Mouse (Mus musculus): ENCODE measurements around the gene Sez6l.
A peak's percentile ranks its signal among the peaks of the same experiment; 100 is the strongest.
"Not testable (repeated sequence)": the region's sequence is repeated elsewhere in the genome, so short reads cannot be mapped to it uniquely, and the experiment has no call there.

Sez6l gene

GRCm38 (mm10) chr5:112431120-112431775, 145.7 kb downstream of the Sez6l start:
- peak; percentile 64 for DNase-seq (ENCODE audit: low read depth)

DNA sequence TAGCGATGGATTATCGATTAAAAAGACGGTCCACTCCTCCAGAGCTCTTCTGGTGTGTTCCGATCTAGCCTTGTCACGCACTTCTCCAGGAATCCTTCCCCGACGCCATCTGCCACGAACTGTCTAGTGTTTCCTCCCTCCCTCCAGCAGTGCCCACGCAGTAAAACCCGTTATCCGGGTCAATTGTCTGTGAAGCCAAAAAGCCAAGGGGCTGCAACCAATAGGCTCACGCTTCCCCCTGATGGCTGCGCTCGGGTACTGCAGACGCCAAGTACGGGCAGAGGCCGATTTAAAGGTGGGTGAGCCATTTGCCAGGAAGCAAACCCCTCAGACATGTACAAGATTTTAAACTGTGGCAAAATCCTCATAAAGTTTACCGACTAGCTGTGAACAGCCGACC, 148.0 kb downstream of the Sez6l start:
- DNase-seq (ENCODE audit: low read depth) = peak; percentile 63

DNA sequence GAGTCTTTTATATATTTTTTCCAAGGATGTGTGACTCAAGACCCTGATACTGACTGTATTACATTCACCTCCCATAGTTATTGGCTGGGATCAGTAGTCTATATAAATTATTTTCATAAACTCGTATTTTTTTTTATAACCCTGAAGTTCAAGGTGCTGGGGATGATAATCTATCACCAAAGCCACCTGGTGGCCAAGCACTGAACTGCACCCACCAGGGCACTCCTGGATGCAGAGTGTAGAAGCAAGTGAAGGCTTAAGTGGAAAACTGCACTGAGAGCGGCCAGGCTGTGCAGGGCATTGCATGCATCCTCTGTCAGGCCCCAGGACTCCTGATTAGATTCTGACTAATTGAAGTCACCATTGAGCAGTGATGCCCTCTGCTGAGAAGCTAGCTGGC, 149.7 kb downstream of the Sez6l start:
- peak; percentile 72 for DNase-seq (ENCODE audit: low read depth)

GRCm38 (mm10) chr5:112426635-112427034, 150.3 kb downstream of the Sez6l start:
- DNase-seq (ENCODE audit: low read depth) = no peak

- DNase-seq (ENCODE audit: low read depth) = no peak
Measured at GRCm38 (mm10) chr5:112419535-112419934, 157.4 kb downstream of the Sez6l start.

DNA sequence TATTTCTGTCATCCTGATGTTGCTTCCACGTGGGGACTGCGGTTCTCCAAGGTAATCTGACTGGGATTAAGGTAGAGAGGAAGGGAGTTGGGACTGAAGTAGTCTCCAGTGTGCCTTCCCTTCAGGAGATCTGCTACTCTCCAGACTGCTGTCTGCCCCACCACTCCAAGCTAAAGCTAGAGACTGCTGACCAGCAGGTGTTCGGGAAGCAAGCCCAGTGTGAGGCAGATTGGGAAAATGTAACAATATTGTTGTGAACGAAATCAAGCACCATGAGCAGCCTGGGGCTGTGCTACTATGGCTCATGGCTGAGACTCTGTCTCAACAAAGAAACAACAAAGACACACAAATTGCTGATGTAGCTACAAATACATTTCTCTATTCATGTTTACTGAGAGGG, 159.0 kb downstream of the Sez6l start:
- DNase-seq (ENCODE audit: low read depth) = no peak

DNA sequence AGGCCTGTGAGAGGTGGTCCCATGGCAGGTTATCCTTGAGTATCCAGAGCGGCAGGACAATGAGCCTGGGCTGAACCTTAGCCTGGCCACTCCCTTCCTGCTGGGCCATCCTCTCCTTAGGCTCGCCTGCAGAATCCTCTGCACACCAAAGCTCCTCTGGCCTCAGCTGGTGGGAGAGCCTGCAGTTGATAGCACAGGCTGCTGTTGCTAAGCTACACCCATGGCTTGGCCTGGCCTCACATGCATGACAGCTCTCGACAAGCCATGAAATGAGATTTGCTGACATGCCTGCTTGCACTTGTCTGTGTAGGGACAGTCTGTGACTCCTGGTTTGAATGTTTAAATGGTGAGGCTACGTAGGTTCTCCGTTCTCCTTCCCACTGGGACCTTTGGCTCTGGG, 160.3 kb downstream of the Sez6l start:
- DNase-seq (ENCODE audit: low read depth) = no peak

- not testable (repeated sequence) for DNase-seq (ENCODE audit: low read depth)
Measured at GRCm38 (mm10) chr5:112412781-112413180, 164.2 kb downstream of the Sez6l start.

DNA sequence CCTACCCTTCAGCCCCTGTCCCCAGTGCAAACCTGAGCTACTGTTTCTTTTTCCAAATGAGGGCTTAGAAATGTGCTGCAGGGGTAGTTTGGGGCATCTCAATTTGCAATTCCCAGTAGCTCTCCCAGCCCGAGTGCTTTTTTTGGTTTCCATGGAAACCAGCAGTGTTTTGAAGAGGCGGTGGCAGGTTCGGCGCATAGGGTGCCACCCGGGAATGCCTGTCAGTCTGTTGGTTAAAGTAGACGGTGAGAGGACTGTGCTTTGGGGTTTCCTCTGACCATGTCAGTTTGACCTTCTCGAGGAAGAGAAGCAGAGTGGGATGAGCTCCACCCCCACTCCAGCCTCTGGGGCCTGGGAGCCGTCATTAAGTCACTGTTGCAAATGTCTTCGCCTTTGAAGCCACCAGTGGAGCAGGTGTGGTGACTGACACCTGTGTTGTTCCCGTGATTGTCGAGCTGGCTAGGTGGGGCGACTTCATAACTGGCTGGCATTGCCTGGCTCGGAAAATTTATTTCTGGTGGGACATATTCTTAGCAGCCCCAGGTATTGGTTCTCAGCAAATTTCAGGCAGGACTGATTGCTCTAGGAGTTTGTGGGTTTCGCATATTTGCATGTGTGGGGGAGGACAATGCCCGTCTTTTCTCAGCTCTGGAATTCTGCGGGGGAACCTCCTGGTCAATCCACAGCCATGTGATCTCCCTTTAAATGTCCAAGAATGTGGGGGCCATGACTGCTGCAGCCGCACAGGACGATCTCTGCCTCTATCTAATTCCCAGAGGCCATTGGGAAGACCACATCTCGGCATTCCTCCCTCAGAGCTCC, 165.3 kb downstream of the Sez6l start:
- no peak for DNase-seq (ENCODE audit: low read depth)

GRCm38 (mm10) chr5:112411072-112411471, 165.9 kb downstream of the Sez6l start:
- no peak for DNase-seq (ENCODE audit: low read depth)

DNA sequence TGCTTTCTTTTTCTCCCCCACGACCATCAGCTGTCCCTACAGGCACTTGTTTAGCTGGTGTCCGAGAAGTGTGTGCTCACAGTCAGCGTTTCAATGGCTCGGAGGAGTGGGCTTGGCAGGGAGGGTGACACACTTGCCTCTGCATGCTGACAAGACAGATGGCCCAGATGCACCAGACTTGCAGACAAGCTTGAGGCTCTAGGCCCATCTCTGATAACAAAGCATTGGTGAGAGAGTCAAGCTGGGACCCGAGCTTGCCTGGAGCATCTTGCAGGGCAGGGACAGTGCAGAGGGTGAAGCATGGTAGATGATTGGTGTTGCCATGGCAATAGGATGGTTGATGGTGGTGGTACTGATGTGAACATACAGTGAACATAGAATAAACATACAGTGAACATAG, 167.7 kb downstream of the Sez6l start:
- DNase-seq (ENCODE audit: low read depth) = no peak

DNA sequence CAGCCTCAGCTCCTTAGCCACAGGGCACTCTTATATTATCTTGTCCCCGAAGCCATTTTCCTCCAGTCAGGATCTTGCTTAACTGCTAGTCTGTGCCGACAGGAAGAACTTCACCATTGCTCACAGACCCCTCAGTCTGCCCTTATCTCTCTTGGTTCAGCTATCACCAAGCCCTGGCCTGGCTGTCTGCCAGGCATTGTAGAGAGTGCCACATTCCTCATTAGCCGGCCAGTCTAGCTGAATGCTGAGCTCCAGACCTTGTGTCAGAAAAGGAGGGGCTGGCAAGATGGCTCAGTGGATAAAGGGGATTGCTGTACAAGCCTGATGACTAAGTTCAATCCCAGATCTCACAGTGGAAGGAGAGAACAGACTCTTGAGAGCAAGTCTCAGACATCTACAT, 171.0 kb downstream of the Sez6l start:
- DNase-seq (ENCODE audit: low read depth) = no peak

GRCm38 (mm10) chr5:112402437-112402836, 174.5 kb downstream of the Sez6l start:
- DNase-seq (ENCODE audit: low read depth) = no peak

GRCm38 (mm10) chr5:112399284-112399683, 177.7 kb downstream of the Sez6l start:
- no peak for DNase-seq (ENCODE audit: low read depth)

GRCm38 (mm10) chr5:112396066-112396465, 180.9 kb downstream of the Sez6l start:
- DNase-seq (ENCODE audit: low read depth) = no peak

GRCm38 (mm10) chr5:112394779-112395443, 182.1 kb downstream of the Sez6l start, which contains the start of gene Asphd2:
TSS of gene Asphd2 (minus strand) at chr5:112394866.
- DNase-seq (ENCODE audit: low read depth) = no peak

- no peak for DNase-seq (ENCODE audit: low read depth)
Measured at GRCm38 (mm10) chr5:112394415-112394763, 182.6 kb downstream of the Sez6l start.

- no peak for DNase-seq (ENCODE audit: low read depth)
Measured at GRCm38 (mm10) chr5:112393741-112394414, 183.1 kb downstream of the Sez6l start.

DNA sequence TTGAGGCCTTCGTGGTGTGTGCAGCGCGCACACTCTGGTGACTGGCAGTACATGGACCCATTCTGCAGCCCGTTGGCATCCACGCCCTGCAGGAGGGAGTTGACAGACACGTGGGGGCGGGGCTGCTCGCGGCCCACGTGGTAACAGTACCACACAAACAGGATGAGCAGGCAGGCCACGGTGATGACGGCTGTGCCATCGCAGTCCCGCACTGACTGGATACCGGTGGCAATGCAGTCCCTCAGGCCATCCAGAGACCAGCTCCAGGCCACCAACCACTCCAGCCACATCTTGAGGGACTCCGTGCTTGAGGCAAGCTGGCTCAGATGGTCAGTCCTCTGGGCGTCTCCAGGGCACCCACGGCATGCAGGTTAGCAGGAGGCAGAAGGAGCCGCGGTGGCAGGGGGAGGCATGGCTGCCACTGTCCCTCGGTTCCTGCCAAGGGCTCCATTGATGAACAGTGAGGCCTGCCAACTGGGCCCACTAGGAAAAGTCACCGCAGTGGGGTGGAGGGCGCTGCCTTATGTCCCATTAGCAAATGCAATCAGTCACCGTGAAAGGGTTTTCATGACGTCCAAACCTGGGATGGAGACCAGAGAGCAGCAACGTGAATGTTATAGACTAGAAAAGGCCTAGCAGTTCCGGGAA, 185.2 kb downstream of the Sez6l start:
- peak; percentile 22 for DNase-seq (ENCODE audit: low read depth)

- DNase-seq (ENCODE audit: low read depth) = peak; percentile 27
Measured at GRCm38 (mm10) chr5:112391002-112391401, 186.0 kb downstream of the Sez6l start.

DNA sequence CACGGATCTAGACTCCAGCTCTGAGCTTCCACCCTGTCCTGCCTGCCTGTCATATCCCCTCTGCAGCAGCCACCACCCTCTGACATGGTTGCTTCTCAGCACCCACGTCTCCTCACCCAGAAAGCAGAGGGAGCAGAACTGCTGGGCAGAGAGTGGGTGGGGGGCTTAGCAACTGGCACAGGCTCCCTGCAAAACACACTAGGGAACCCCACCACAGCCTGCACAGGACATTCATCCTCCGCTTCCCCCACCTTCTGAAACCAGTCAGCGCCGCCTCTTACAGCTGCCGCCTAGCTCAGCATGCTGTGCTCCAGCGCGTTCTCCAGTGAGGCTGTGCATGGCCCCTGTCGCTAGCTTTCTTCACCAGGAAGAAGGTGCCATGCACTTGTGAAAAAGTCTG, 187.6 kb downstream of the Sez6l start:
- DNase-seq (ENCODE audit: low read depth) = no peak

- no peak for DNase-seq (ENCODE audit: low read depth)
Measured at GRCm38 (mm10) chr5:112385973-112386372, 191.0 kb downstream of the Sez6l start.
